Mouse (Mus musculus) gonadal fat pad, adult 2 months (tissue): ENCODE measurements around the gene Mov10. TPM values are rescaled to one million over a fixed set of nuclear protein-coding genes. Genes with fewer than 3 reads are reported as not detected.
"Not testable (repeated sequence)": the region's sequence is repeated elsewhere in the genome, so short reads cannot be mapped to it uniquely, and the experiment has no call there.

Experiments used
- DNase-seq: peaks from one replicate; pipeline ENCODE4 v3.0.0-alpha.2; 2012; ENCODE audit warnings: low read depth
- polyA plus RNA-seq: library from polyadenylated mRNA; depleted of rRNA; stranded (reverse); fragments of >200 nt; gene quantifications from 2 replicates; pipeline ENCODE4 v1.2.3, GENCODE M21; 2012; rRNA removed

Gene Mov10
- polyA plus RNA-seq, result 8.1 and 12.3 TPM in 2 replicates

- DNase-seq, result no peak
These were observed at the start of gene Mov10 for GRCm38 (mm10) chr3:104817991-104818748. Mov10 (minus strand) TSS chr3:104818563.

- not testable (repeated sequence) for DNase-seq
These were observed 48.3 kb upstream of the Mov10 start for GRCm38 (mm10) chr3:104866674-104867073.

- DNase-seq, result no peak
These were observed 47.0 kb upstream of the Mov10 start for GRCm38 (mm10) chr3:104865341-104865788.

- no peak for DNase-seq
These were observed 46.4 kb upstream of the Mov10 start for GRCm38 (mm10) chr3:104864651-104865340.

GRCm38 (mm10) chr3:104863786-104864650 is 45.7 kb upstream of the Mov10 start, which contains the start of the genes St7l and Capza1:
St7l (plus strand) TSS chr3:104864005.
Capza1 (minus strand) TSS chr3:104864505.
- no peak for DNase-seq

GRCm38 (mm10) chr3:104858560-104858959 is 40.2 kb upstream of the Mov10 start:
- DNase-seq, result no peak

- DNase-seq, result no peak
These were observed 37.7 kb upstream of the Mov10 start for GRCm38 (mm10) chr3:104856106-104856505.

- DNase-seq, result no peak
These were observed 36.5 kb upstream of the Mov10 start for GRCm38 (mm10) chr3:104854866-104855265.

- DNase-seq, result no peak
These were observed 36.1 kb upstream of the Mov10 start for GRCm38 (mm10) chr3:104854465-104854864.

GRCm38 (mm10) chr3:104846601-104847000 is 28.2 kb upstream of the Mov10 start:
- DNase-seq, result no peak

GRCm38 (mm10) chr3:104841049-104841448 is 22.7 kb upstream of the Mov10 start:
- no peak for DNase-seq

- DNase-seq, result no peak
These were observed 17.4 kb upstream of the Mov10 start for GRCm38 (mm10) chr3:104835797-104836196.

GRCm38 (mm10) chr3:104822413-104822812 is 4.0 kb upstream of the Mov10 start:
- DNase-seq, result no peak

GRCm38 (mm10) chr3:104820426-104820825 is 2.1 kb upstream of the Mov10 start:
- no peak for DNase-seq

- DNase-seq, result no peak
These were observed 379 bp upstream of the Mov10 start for GRCm38 (mm10) chr3:104818749-104819134.

- no peak for DNase-seq
These were observed 827 bp downstream of the Mov10 start for GRCm38 (mm10) chr3:104817481-104817990.

- DNase-seq, result no peak
These were observed 2.2 kb downstream of the Mov10 start for GRCm38 (mm10) chr3:104816130-104816529.

GRCm38 (mm10) chr3:104815346-104815745 is 3.0 kb downstream of the Mov10 start:
- DNase-seq, result no peak

GRCm38 (mm10) chr3:104814746-104815145 is 3.6 kb downstream of the Mov10 start:
- no peak for DNase-seq

GRCm38 (mm10) chr3:104813227-104813626 is 5.1 kb downstream of the Mov10 start:
- not testable (repeated sequence) for DNase-seq

- no peak for DNase-seq
These were observed 6.1 kb downstream of the Mov10 start for GRCm38 (mm10) chr3:104812254-104812653.

GRCm38 (mm10) chr3:104811752-104812151 is 6.6 kb downstream of the Mov10 start:
- DNase-seq, result no peak
